Mouse (Mus musculus) thymus, postnatal 36 days (tissue): ENCODE measurements around the gene Wfikkn1.
A peak's percentile ranks its signal among the peaks of the same experiment; 100 is the strongest.
"Not testable (repeated sequence)": the region's sequence is repeated elsewhere in the genome, so short reads cannot be mapped to it uniquely, and the experiment has no call there.

Experiments
- DNase-seq, 2 experiments: peaks; one replicate each; pipeline ENCODE4 v3.0.0; 2022; ENCODE audit warnings: mixed read lengths in 2 of 2

Gene Wfikkn1

GRCm38 (mm10) chr17:25883824-25884223 is 3.2 kb upstream of the Wfikkn1 start:
- no peak for DNase-seq

GRCm38 (mm10) chr17:25883268-25883667 is 2.6 kb upstream of the Wfikkn1 start:
- DNase-seq: no peak

- DNase-seq: no peak
Measured at GRCm38 (mm10) chr17:25882306-25882705, 1.6 kb upstream of the Wfikkn1 start.

GRCm38 (mm10) chr17:25881691-25882090 is 1.0 kb upstream of the Wfikkn1 start:
- DNase-seq: no peak

- no peak for DNase-seq
Measured at GRCm38 (mm10) chr17:25880913-25881641, 419 bp upstream of the Wfikkn1 start.

- no peak for DNase-seq
Measured at GRCm38 (mm10) chr17:25879750-25880149, 908 bp downstream of the Wfikkn1 start.

- DNase-seq: peak in 1 of 2 experiments; percentile 25
Measured at GRCm38 (mm10) chr17:25879261-25879660, 1.4 kb downstream of the Wfikkn1 start.

GRCm38 (mm10) chr17:25878611-25879180 is 2.0 kb downstream of the Wfikkn1 start:
- no peak for DNase-seq

- DNase-seq: no peak
Measured at GRCm38 (mm10) chr17:25877741-25878610, 2.7 kb downstream of the Wfikkn1 start.

GRCm38 (mm10) chr17:25877025-25877424 is 3.6 kb downstream of the Wfikkn1 start:
- no peak for DNase-seq

- no peak for DNase-seq
Measured at GRCm38 (mm10) chr17:25876347-25876915, 4.2 kb downstream of the Wfikkn1 start.

- peak; percentile 81 to 86 for DNase-seq
Measured at GRCm38 (mm10) chr17:25875171-25876136, 5.2 kb downstream of the Wfikkn1 start.

- DNase-seq: peak; percentile 89 to 94
Measured at GRCm38 (mm10) chr17:25874721-25875170, 5.9 kb downstream of the Wfikkn1 start, which contains the start of gene Mettl26. Gene Mettl26 (plus strand): TSS chr17:25875074.

GRCm38 (mm10) chr17:25874148-25874720 is 6.4 kb downstream of the Wfikkn1 start:
- DNase-seq: no peak

- DNase-seq: no peak
Measured at GRCm38 (mm10) chr17:25873405-25874147, 7.1 kb downstream of the Wfikkn1 start.

- no peak for DNase-seq
Measured at GRCm38 (mm10) chr17:25872676-25873075, 8.0 kb downstream of the Wfikkn1 start.

GRCm38 (mm10) chr17:25871566-25871965 is 9.1 kb downstream of the Wfikkn1 start:
- DNase-seq: not testable (repeated sequence)

GRCm38 (mm10) chr17:25869954-25870353 is 10.7 kb downstream of the Wfikkn1 start:
- DNase-seq: no peak

GRCm38 (mm10) chr17:25869498-25869897 is 11.2 kb downstream of the Wfikkn1 start:
- no peak for DNase-seq

- peak; percentile 76 to 78 for DNase-seq
Measured at GRCm38 (mm10) chr17:25868601-25869191, 12.0 kb downstream of the Wfikkn1 start, which contains the start of gene Mcrip2. Gene Mcrip2 (minus strand): TSS chr17:25868764.
